Mouse (Mus musculus) CH12.LX (cell line): Measurements from ENCODE around the gene Ryr1.

Source experiments
- CHD1 ChIP-seq: IDR thresholded peaks from 2 replicates; pipeline ENCODE4 v1.6.1; 2012; ENCODE audit warnings: low read depth, low read length, improper control_type of control experiment, inconsistent platforms
- CTCF ChIP-seq, 2 experiments: IDR thresholded peaks in 1 of 2; conservative IDR thresholded peaks in 1 of 2; 2 replicates each; pipeline ENCODE4 v1.5.1; 2011 to 2012; ENCODE audit warnings: low read depth in 2 of 2, low read length in 2 of 2, improper control_type of control experiment in 1 of 2, inconsistent platforms in 1 of 2, mild to moderate bottlenecking in 1 of 2, moderate library complexity in 1 of 2
- EP300 ChIP-seq: IDR thresholded peaks from 2 replicates; pipeline ENCODE4 v1.6.1; 2011; ENCODE audit warnings: low read length, improper control_type of control experiment
- IRF4 ChIP-seq: IDR thresholded peaks from 2 replicates; pipeline ENCODE4 v1.6.1; 2014; ENCODE audit warnings: low read depth, mild to moderate bottlenecking, inconsistent platforms, low read length, improper control_type of control experiment
- NRF1 ChIP-seq: IDR thresholded peaks from 2 replicates; pipeline ENCODE4 v1.6.1; 2014; ENCODE audit warnings: low read depth, mild to moderate bottlenecking, inconsistent platforms, low read length, improper control_type of control experiment, moderate library complexity
- SIN3A ChIP-seq: IDR thresholded peaks from 2 replicates; pipeline ENCODE4 v1.6.1; 2012; ENCODE audit warnings: low read length, improper control_type of control experiment, inconsistent platforms
- USF1 ChIP-seq: IDR thresholded peaks from 2 replicates; pipeline ENCODE4 v1.6.1; 2014; ENCODE audit warnings: low read depth, mild to moderate bottlenecking, inconsistent platforms, low read length, improper control_type of control experiment
- ZC3H11A ChIP-seq: IDR thresholded peaks from 2 replicates; pipeline ENCODE4 v1.6.1; 2012; ENCODE audit warnings: low read depth, mild to moderate bottlenecking, inconsistent platforms, low read length, improper control_type of control experiment

- TF ChIP-seq IRF4, result peak; percentile 94
- no peak for TF ChIP-seq USF1
- TF ChIP-seq CTCF (conservative IDR thresholded peaks at IDR 0.05 in 1 of 2, IDR thresholded peaks at IDR 0.05 in 1 of 2; ENCODE audit: low read depth in 2 of 2, low read length in 2 of 2), result no peak
- TF ChIP-seq ZC3H11A, result no peak
- TF ChIP-seq NRF1, result no peak
- no peak for TF ChIP-seq CHD1
- TF ChIP-seq EP300, result peak; percentile 96
- TF ChIP-seq SIN3A, result peak; percentile 68; the same call in 1 of the 2 replicates
Observed at GRCm38 (mm10) chr7:29007224-29008101, 117.5 kb downstream of the Ryr1 start.
